Mouse (Mus musculus): ENCODE measurements around the gene Sorcs2. TPM values are rescaled to one million over a fixed set of nuclear protein-coding genes. Genes with fewer than 3 reads are reported as not detected.

The Sorcs2 gene
- total and polyA plus RNA-seq, 3 experiments: 10.0 to 18.4 (median 16.4) TPM

GRCm38 (mm10) chr5:36128513-36128912, 269.4 kb downstream of the Sorcs2 start:
- DNase-seq: no peak

GRCm38 (mm10) chr5:36124993-36125392, 272.9 kb downstream of the Sorcs2 start:
- no peak for DNase-seq

- no peak for DNase-seq
Observed at GRCm38 (mm10) chr5:36122987-36123386, 275.0 kb downstream of the Sorcs2 start.

- peak; percentile 17 for DNase-seq
Observed at GRCm38 (mm10) chr5:36120931-36121341, 277.0 kb downstream of the Sorcs2 start.

GRCm38 (mm10) chr5:36118061-36118460, 279.9 kb downstream of the Sorcs2 start:
- no peak for DNase-seq

GRCm38 (mm10) chr5:36115519-36115918, 282.4 kb downstream of the Sorcs2 start:
- no peak for DNase-seq

- no peak for DNase-seq
Observed at GRCm38 (mm10) chr5:36113696-36114095, 284.2 kb downstream of the Sorcs2 start.

GRCm38 (mm10) chr5:36112696-36113095, 285.2 kb downstream of the Sorcs2 start:
- DNase-seq: no peak

GRCm38 (mm10) chr5:36111516-36111915, 286.4 kb downstream of the Sorcs2 start:
- DNase-seq: no peak

- no peak for DNase-seq
Observed at GRCm38 (mm10) chr5:36108339-36108887, 289.5 kb downstream of the Sorcs2 start.

- DNase-seq: no peak
Observed at GRCm38 (mm10) chr5:36103483-36103882, 294.5 kb downstream of the Sorcs2 start.

- no peak for DNase-seq
Observed at GRCm38 (mm10) chr5:36101129-36101528, 296.8 kb downstream of the Sorcs2 start.

GRCm38 (mm10) chr5:36100488-36100887, 297.5 kb downstream of the Sorcs2 start:
- no peak for DNase-seq

GRCm38 (mm10) chr5:36099662-36100061, 298.3 kb downstream of the Sorcs2 start:
- peak; percentile 31 for DNase-seq

GRCm38 (mm10) chr5:36096046-36096445, 301.9 kb downstream of the Sorcs2 start:
- DNase-seq: no peak

- DNase-seq: no peak
Observed at GRCm38 (mm10) chr5:36090036-36090435, 307.9 kb downstream of the Sorcs2 start.

- DNase-seq: no peak
Observed at GRCm38 (mm10) chr5:36089243-36089642, 308.7 kb downstream of the Sorcs2 start.

- DNase-seq: no peak
Observed at GRCm38 (mm10) chr5:36086931-36087330, 311.0 kb downstream of the Sorcs2 start.

GRCm38 (mm10) chr5:36085621-36086020, 312.3 kb downstream of the Sorcs2 start:
- peak; percentile 22 for DNase-seq

- no peak for DNase-seq
Observed at GRCm38 (mm10) chr5:36083869-36084565, 313.9 kb downstream of the Sorcs2 start.

- no peak for DNase-seq
Observed at GRCm38 (mm10) chr5:36081021-36081420, 316.9 kb downstream of the Sorcs2 start.

- DNase-seq: peak; percentile 21
Observed at GRCm38 (mm10) chr5:36075172-36076074, 322.5 kb downstream of the Sorcs2 start.

Measured in adrenal gland, adult 2 months (tissue).